Mouse (Mus musculus): ENCODE data around the gene Eif4g1.

Gene Eif4g1

DNA sequence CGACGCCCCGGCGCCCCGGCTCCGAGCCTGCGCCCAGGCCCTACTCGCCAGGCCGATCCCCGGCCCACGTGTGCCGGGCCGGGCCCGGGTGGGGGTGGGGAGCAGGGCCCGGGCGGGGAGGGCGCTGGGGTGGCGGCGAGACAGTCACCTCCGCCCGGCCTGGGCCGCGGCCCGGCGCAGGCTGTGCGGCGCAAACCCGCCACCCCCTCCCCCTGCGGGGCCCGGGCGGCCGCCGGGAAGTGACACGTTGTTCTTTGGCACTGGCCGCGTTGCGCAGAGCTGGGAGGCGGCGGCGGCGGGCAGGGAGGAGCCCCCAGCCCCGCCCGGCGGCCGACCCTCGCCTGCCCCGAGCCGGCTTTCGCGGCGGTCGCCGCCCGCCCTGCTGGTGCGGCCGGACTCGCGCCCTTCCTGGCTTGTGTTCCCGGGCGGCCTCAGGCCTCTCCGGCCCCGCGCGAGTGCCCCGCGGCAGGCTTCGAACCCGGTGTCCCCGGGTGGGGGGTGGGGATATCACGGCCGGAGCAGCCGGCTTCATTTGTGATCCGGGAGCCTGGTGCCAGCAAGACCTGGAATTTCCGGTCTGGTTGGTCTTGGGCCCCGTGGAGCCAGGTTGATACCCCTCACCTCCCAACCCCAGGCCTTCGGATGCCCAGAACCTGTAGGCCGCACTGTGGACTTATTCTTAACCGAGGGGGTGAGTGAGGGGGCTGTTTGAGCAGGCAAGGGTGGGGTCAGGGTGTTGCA, 5.0 kb downstream of the Eif4g1 start:
- DNase-seq (ENCODE audit: low spot score), result peak; percentile 41

DNA sequence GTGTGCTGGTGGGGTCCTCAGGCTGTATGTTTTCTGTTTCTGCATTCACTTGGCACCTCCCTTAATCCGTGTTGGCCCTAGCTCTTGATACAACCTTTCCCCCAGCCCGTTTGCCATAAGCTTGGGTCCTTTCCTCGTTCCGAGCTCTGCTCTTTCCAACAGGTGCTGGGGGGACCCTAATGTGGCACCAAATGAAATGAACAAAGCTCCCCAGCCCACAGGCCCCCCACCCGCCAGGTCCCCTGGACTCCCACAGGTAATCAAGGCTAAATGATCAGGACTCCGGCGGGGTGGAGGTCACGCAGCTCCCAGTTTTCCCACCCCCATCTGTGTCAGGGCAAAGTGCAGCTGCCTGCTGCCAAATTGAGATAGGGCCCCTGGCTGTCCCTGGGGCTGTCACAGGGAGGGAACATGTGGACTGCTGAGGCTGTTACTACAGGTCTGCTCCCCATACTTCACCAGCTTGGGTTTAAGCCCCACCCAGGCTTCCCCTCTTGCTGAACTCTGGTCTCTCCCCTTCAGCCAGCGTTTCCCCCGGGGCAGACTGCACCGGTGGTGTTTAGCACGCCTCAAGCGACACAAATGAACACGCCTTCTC, 5.7 kb downstream of the Eif4g1 start:
- DNase-seq (ENCODE audit: low spot score), result no peak

DNA sequence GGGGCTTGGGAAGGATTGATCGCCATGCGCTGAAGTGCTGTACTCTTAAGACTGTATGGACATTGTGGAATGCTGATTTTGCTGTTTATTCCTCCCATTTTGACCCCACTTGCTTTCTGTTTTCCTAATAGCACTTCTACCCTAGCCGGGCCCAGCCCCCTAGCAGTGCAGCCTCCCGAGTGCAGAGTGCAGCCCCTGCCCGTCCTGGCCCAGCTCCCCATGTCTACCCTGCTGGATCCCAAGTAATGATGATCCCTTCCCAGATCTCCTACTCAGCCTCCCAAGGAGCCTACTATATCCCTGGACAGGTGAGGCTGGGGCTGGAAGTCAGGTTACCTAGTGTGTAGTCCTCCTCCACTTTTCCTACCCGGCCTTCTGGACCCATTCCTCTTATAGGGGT, 7.1 kb downstream of the Eif4g1 start:
- DNase-seq (ENCODE audit: low spot score), result no peak

DNA sequence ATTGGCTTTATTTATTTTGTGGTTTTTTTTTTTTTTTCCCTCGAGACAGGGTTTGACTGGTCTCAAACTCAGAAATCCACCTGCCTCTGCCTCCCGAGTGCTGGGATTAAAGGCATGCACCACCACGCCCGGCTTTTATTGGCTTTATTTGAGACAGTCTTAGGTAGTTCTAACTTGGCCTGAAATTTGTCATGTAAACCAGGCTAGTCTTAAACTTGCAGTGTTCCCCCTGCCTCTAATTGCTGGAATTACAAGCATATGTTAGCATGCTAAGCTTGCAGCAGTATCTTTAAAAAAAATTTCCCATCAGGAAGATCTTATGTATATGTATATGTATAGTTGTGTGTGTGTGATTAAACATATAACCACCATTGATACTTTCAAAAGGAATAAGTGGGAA, 8.6 kb downstream of the Eif4g1 start:
- peak; percentile 44 for DNase-seq (ENCODE audit: low spot score)

DNA sequence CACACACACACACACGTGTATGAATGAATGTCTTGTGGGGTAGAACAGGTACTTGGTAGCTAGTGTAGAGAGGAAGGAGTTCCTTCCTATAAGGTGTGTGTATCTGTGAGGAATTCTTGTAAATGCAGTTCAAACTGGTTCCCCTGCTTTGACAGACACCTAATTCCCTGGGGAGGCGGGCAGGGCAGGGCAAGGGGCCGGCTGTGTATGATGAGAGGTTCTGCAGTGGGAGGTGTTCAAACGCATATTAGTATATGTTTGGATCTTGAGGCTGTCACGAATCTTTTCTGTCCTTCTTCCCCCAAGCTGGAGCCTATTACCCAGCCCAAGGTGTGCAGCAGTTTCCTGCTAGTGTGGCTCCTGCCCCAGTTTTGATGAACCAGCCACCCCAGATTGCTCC, 9.3 kb downstream of the Eif4g1 start:
- DNase-seq (ENCODE audit: low spot score), result peak; percentile 30

DNA sequence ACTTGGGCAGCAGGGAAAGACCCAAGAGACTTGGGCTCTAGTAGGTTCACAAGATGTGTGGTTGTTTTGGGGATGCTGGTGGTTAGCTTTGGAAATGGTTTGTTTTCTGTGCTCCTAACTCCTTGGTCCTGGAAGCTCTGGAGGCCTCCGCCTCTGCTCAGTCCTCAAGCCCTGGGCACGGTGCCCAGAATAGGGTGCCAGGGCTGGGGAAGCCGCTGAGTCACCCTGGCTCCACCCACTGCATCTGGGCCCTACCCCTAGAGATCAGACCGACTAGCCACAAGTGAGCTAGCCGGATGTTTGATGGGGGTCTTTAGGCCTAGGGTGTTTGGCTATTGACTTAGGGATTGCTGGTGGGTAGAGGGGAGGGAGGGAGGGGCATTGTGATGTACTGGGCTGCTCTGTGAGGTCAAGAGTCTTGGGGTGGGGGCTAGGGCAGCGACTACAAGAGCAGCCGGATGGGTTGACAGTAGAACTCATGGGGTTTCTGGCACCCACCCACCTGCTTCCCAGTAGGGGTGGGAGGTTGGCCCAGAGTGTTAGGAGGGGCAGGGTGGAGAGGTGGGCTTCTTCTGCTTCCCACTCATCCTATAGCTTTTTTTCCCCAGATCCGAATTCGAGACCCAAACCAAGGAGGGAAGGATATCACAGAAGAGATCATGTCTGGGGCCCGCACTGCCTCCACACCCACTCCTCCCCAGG, 10.0 kb downstream of the Eif4g1 start:
- DNase-seq (ENCODE audit: low spot score), result peak; percentile 95

DNA sequence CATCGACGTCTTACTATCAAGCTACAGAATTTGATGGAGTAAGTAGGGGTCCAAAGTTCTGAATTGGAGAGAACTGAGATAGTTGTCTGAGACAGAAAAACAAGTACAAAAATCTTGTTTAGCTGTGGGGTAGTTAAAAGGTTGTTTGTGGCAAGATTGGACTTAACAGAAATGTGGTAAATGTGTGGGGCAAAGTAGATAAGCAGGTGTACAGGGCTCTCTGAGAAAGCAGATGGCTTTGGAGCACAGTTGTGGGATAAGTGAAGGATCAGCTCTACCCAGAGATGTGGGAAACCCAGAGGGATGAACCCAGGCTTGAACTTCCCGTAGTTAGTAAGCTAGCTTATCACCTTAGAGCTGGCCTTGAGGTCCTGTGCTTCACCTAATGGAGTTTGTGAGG, 22.7 kb downstream of the Eif4g1 start:
- DNase-seq (ENCODE audit: low spot score), result no peak

DNA sequence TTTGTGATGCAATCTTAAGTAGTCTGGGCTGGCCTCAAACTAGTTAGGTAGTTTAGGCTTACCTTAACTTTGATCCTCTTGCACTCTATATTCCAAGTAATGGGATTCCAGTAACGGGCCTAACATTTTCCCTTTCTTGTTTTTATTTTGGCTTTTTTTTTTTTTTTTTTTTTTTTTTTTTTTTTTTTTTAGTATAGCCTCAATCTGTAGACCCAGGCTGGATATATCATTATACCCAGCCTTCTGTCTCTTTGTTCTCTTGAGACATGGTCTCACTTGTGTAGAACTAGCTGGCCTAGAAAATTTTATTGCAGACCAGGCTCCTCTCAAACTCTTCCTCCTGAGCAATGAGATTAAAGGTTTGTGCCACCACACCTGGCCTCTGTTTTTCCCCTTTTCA, 23.5 kb downstream of the Eif4g1 start:
- no peak for DNase-seq (ENCODE audit: low spot score)

DNA sequence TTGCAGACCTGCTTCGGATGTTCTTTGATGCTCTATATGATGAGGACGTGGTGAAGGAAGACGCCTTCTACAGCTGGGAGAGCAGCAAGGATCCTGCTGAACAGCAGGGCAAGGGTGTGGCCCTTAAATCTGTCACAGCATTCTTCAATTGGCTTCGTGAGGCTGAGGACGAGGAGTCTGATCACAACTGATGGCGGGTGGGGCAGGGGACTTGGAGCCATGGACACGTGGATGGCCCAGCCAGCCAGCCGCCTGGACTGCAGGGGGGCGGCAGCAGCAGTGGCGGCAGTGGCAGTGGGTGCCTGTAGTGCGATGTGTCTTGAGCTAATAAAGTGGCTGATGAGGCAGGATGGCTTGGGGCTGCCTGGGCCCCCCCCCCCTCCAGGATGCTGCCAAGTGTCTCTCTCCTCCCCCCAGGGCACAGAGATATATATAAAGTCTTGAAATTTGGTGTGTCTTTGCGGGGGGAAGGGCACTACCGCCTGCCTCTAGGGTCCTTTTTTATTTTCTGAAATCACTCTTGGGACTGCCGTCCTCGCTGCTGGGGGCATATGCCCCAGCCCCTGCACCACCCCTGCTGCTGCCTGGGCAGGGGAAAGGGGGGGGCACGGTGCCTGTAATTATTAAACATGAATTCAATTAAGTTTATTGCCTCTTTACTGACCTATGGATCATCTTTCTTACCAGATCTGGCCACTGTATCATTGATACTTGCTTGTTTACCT, 24.3 kb downstream of the Eif4g1 start:
- peak; percentile 36 for DNase-seq (ENCODE audit: low spot score)

DNA sequence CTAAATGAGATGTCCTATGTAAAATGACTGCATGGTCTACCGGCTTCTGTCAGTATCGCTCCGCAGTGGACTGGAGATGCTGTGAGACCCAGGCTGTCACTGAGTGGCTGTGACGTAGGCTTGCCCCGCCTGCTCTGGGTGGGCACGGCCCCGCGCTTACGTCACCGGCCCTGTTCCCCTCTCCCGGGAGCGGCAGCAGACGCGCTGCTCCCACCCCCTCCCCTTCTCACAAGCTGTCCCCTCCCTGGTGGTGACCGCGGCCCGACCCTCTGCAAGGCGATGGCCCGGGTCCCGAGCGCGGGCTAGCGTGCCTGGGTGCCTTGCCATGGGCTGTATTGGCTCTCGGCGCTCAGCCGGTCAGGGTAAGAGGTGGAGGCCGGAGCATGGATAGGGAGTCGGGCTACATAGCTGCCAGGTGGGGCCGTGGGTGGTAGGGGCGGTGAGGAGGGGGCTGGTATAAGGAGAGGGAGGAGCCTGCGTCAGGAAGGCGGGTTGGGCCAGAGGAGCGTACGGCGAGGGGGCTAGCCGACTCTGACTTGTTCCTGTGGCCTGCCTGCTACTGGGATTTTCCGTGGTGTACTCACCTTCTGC, 25.1 kb downstream of the Eif4g1 start, which contains the start of gene Fam131a:
Fam131a (plus strand) TSS at position 131 of the 591 bp plus-strand sequence.
- peak; percentile 89 for DNase-seq (ENCODE audit: low spot score)

DNA sequence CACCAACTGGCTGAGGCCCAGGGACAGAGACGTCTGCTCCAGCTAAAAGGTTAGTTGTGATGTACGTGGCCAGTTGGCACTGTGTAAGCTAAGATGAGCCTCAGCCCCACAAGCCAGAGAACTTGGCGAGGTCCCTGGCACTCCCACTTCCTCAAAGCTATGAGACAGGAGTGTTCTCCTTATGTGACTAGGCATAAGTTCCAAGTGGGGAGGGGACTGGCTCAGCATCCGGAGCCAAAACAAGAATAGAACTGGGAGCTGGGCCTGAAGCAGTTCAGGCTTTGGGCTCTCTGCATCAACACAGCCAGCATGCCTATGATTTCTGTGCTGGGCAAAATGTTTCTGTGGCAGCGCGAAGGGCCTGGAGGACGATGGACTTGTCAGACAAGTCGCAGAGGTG, 26.7 kb downstream of the Eif4g1 start:
- DNase-seq (ENCODE audit: low spot score), result peak; percentile 33

DNA sequence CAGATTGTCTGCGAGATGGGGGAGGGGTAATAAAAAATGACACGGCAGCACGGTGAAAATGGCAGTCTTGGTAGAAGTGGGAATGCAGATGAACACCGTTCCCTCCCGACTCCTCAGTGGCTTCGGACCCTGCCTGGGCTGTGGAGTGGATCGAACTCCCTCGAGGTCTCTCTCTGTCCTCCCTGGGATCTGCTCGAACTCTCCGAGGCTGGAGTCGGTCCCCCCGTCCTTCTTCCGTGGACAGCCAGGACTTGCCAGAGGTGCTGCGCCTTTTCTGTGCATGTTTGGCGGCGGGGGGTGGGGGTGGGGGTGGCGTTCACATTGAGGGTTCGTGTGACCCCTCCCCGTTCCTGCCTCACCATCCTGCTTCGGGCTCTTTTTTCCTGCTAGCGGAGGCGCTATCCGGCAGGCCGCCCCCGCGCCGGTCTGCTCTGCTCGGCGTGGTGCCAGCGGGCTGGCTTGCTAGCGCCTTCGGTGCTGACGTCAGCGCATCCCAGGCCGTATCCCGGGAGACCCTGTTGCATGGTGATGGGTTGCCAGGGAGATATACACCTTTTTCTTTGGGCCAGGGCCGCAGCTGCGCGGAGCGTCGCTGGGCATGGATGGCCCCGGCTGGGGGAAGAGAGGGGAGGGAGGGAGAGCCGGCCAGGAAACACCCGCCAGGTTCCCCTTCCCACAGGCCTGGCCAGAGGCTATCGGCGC, 27.7 kb downstream of the Eif4g1 start:
- peak; percentile 95 for DNase-seq (ENCODE audit: low spot score)

DNA sequence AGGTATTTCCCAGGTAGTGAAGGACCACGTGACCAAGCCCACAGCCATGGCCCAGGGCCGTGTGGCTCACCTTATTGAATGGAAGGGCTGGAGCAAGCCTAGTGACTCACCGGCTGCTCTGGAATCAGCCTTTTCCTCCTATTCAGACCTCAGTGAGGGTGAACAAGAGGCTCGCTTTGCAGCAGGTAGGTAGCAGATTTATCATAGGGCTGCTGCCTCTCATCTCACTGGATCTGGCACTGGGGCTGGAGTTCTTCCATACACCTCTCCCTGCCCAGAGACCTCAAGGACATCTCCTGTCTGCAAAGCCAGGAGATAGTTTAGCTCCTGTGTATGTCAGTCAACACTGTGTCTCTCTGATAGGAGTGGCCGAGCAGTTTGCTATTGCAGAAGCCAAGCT, 31.2 kb downstream of the Eif4g1 start:
- no peak for DNase-seq (ENCODE audit: low spot score)

DNA sequence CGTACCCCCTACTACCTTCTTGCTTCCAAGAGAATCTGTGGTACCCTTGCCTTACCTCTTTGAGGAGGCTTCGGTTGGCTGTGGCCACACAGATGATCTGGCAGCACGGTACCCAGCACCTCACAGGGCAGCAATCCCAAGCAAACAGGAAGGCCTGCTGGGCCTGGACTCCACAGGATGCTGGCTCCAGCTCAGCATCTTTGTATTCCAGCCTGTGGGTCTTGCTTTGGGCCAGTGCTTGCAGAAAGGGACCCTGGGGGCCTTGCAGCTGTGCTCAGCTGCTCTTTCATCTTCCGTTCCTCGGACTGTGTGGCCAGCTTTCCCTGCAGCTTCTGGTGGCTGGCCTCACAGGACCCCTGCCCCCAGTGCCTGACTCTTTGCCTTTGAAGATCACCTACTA, 31.9 kb downstream of the Eif4g1 start:
- no peak for DNase-seq (ENCODE audit: low spot score)

DNA sequence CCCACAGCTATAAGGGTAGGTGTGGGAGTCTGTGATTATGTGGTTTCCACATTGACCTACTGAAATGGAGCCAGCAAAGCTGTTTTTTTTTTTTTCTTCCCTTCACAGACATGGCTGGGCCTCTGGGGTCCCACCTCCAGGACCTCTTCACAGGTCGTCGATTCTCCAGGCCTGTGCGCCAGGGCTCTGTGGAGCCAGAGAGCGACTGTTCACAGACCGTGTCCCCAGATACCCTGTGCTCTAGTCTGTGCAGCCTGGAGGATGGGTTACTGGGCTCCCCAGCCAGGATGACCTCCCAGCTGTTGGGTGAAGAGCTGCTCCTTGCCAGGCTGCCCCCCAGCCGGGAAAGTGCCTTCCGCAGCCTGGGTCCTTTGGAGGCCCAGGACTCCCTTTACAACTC, 33.2 kb downstream of the Eif4g1 start:
- DNase-seq (ENCODE audit: low spot score), result no peak

DNA sequence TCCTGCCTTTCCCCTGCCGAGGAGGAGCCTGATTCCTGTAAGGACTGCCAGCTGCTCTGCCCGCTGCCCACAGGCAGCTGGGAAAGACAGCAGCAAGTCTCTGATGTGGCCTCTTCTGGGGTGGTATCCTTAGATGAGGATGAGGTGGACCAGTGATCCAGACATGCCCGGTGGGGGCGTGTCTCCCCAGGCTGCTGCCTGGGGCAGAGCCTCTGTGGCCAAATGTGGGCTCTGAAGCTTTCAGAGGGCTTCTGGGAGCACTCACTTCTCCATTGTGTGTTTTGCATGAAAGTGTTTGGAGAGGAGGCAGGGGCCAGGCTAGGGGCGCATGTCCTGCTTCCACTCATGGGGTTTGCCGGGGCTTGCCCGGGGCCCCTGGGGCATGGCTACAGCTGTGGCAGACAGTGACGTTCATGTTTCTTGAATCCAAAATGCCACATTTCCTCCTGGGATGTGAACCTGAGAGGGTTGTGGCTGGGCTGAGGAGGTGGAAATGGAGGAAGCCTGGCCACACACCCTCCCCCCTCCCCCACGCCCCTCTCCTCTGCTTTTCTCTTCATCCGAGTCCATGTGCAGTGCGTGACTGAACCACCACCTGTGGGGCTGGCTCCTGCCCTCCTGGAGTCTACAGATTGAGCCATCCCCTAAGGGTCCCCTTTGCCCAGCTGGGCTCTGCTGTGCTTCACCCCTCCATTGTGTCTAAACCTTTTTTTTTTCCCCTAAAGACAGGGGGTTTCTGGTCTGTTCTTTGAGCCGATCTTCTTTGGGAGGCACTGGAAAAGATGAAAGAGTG, 33.8 kb downstream of the Eif4g1 start:
- no peak for DNase-seq (ENCODE audit: low spot score)

DNA sequence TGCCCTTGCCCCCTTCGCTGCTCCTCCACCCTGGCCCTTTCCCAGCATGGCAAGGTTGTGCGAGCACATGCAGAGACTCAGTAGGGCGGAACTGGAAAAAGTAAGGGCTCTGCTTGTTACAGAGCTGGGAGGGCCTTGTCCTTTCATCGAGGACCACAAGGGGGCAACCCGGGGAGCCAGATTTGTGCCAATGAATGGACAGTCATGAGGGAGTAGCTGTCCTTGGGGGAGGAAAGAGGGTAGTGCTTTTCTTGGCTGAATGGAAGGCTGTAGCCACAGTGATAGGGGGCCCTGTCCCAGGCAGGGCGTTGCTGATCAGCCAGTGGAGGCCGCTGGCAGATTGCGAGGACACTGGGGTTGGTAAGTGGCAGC, 34.4 kb downstream of the Eif4g1 start:
- peak; percentile 64 for DNase-seq (ENCODE audit: low spot score)

DNA sequence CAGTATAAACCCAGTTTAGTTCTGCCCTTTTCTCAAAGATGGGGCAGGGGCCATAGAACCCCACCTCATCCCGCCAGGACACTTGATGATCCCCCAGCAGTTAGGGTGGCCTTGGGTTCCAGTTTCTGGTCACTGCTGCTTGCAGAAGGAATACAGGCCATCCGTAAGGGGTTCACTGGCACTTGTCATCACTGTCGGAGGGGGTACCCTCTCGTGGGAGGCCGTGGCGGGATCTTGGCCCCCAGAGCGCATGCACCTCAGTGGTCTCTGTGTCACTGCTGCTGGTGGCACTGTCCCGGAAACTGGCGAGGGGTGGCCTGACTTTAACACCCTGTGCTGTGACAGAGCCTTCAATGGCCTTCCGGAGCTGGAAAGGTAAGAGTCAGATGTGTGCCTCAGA, 35.0 kb downstream of the Eif4g1 start:
- DNase-seq (ENCODE audit: low spot score), result no peak

DNA sequence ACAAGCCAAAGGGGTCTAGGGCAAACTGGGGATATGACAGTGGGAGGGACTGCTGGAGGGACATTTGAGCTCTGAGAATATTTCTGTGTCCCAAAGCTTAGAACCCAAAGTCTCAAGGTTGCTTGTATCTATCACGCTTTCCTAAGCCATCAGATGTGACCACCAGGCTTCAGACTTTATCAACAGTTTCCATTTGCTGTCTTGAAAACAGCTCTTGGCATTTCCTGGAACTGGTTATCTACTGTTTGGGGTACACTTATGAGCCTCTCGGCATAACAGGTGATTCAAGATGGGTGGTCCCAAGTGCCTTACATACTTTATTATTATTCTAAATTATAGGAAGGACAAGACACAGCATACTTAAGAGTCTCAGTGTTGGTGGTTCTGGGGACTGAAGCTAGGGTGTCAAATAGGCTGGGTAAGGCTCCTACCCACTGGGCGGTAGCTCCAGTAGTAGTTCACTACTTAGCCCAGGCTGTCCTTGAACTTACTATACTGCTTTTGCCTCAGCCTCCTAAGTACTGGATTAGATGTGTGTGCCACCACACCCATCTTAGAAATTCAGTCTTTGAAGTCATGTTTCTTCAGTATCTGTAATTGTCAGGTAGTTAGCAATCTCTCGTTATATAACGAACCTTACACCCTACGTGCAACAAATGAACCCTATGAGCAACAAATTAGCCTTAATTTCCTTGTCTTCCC, 35.7 kb downstream of the Eif4g1 start:
- no peak for DNase-seq (ENCODE audit: low spot score)

DNA sequence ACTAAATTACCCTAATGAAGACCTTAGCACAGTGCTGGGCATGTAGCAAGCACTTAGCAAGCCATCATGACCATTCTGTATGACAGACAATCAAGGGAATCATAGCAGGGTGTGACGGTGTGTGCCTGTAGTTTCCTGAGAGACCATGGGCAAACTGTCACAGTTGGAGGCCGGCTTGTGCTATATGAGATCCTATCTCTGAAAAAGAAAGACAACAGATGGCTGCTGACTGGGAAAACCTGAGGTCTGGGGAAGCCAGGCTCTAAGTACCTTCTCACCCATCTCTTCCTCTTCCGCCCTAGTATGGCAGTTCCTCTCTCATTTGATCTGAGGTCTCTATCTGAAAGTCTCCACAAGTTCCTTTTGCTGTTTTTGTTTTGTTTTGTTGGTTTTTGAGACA, 37.7 kb downstream of the Eif4g1 start:
- DNase-seq (ENCODE audit: low spot score), result peak; percentile 43

Measured in MN1 (cell line).